Mouse (Mus musculus) heart, postnatal 0 days (tissue): ENCODE measurements around the gene Akap2.

ENCODE experiments used
- CTCF ChIP-seq: IDR thresholded peaks from 2 replicates; pipeline ENCODE4 v1.5.1; 2016; ENCODE audit warnings: antibody characterized with exemption, control low read depth, low read depth
- EP300 ChIP-seq: IDR thresholded peaks from 2 replicates; pipeline ENCODE4 v1.6.1; 2016; ENCODE audit warnings: antibody characterized with exemption, low read depth

GRCm38 (mm10) chr4:57751566-57751965 is 34.1 kb downstream of the Akap2 start:
- TF ChIP-seq EP300 = no peak
- TF ChIP-seq CTCF = no peak
